Mouse (Mus musculus) forebrain, postnatal 0 days (tissue): ENCODE measurements around the gene Dgcr6. TPM values are rescaled to one million over a fixed set of nuclear protein-coding genes. Genes with fewer than 3 reads are reported as not detected.

Source experiments
- ATAC-seq: fragments of 200-750 bp; cut with Nextera tagmentation; 2 replicates; pipeline ENCODE4 v1.8.0; 2017; ENCODE audit warnings: mild to moderate bottlenecking, moderate library complexity
- DNase-seq: peaks from one replicate; pipeline ENCODE4 v3.0.0-alpha.2; 2015
- H3K27ac ChIP-seq: fragments of 300-500 bp; sonication (generic); 2 replicates; pipeline ENCODE4 v1.5.1; 2014; ENCODE audit warnings: low read depth, mild to moderate bottlenecking, antibody characterized with exemption, low read length, moderate library complexity, mixed read lengths
- H3K27me3 ChIP-seq: fragments of 300-500 bp; sonication (generic); 2 replicates; pipeline ENCODE4 v1.6.1; 2014; ENCODE audit warnings: mild to moderate bottlenecking, low read length, mixed read lengths; ENCODE audit not compliant: insufficient read depth
- H3K36me3 ChIP-seq: fragments of 300-500 bp; sonication (generic); 2 replicates; pipeline ENCODE4 v1.6.1; 2014; ENCODE audit warnings: mild to moderate bottlenecking, moderate library complexity; ENCODE audit not compliant: insufficient read depth
- H3K4me1 ChIP-seq: fragments of 300-500 bp; sonication (generic); 2 replicates; pipeline ENCODE4 v1.6.1; 2014; ENCODE audit warnings: antibody characterized with exemption; ENCODE audit not compliant: insufficient read depth
- H3K4me2 ChIP-seq: fragments of 300-500 bp; sonication (generic); 2 replicates; pipeline ENCODE4 v1.6.1; 2014; ENCODE audit warnings: low read depth, mild to moderate bottlenecking, moderate library complexity
- H3K4me3 ChIP-seq: fragments of 300-500 bp; sonication (generic); 2 replicates; pipeline ENCODE4 v1.5.1; 2014; ENCODE audit warnings: low read depth, low read length, mixed read lengths
- H3K9ac ChIP-seq: fragments of 300-500 bp; sonication (generic); 2 replicates; pipeline ENCODE4 v1.6.1; 2014; ENCODE audit warnings: mild to moderate bottlenecking
- H3K9me3 ChIP-seq: fragments of 300-500 bp; sonication (generic); 2 replicates; pipeline ENCODE4 v1.6.1; 2016; ENCODE audit warnings: low read length
- CTCF ChIP-seq: sonication (generic); IDR thresholded peaks from 2 replicates; pipeline ENCODE4 v1.5.1; 2016; ENCODE audit warnings: antibody characterized with exemption, control low read depth, low read depth
- WGBS: fragments of 180-500 bp; shearing (Covaris S2); extraction: QIAGEN DNeasy Blood & Tissue Kit; methylation state at CpG from one replicate; pipeline ENCODE4 v1.1.7; 2014; 5-methylcytosine and 5-hydroxymethylcytosine counted together
- polyA plus RNA-seq: library from polyadenylated mRNA; unstranded; fragments of >200 nt; fragmentation: Nextera tagmentation; extraction: Ambion mirVana; gene quantifications from 2 replicates; pipeline ENCODE4 v1.2.1, GENCODE M21; 2015
- total RNA-seq: library from RNA; depleted of rRNA; stranded (reverse); fragments of >200 nt; gene quantifications from 2 replicates; pipeline ENCODE4 v1.2.3, GENCODE M21; 2014

The Dgcr6 gene
- total and polyA plus RNA-seq, 2 experiments from 2014 or later = 64.2 to 171 TPM

- H3K27me3 ChIP-seq = no peaks in the 10 kb centered on the region
- no peak overlapping the region for H3K27ac ChIP-seq
- no peaks in the 10 kb centered on the region for H3K4me1 ChIP-seq
- no peaks in the 10 kb centered on the region for H3K9me3 ChIP-seq
- H3K4me2 ChIP-seq = no peak overlapping the region
- no peak for TF ChIP-seq CTCF
- H3K36me3 ChIP-seq = no peaks in the 10 kb centered on the region
- H3K4me3 ChIP-seq = no peak overlapping the region
- no peak for DNase-seq
- no peak overlapping the region for H3K9ac ChIP-seq
- 59% methylated on average over 5 of the region's 5 CpGs for WGBS
- ATAC-seq = no peak
Measured at GRCm38 (mm10) chr16:18096348-18096747, 43.7 kb downstream of the Dgcr6 start.

GRCm38 (mm10) chr16:18102816-18103215 is 50.2 kb downstream of the Dgcr6 start:
- no peak overlapping the region for H3K9ac ChIP-seq
- no peak for DNase-seq
- no peaks in the 10 kb centered on the region for H3K4me1 ChIP-seq
- no peak overlapping the region for H3K4me3 ChIP-seq
- no peaks in the 10 kb centered on the region for H3K9me3 ChIP-seq
- TF ChIP-seq CTCF = no peak
- WGBS = 72% methylated on average over 4 of the region's 4 CpGs
- no peak overlapping the region for H3K4me2 ChIP-seq
- H3K27ac ChIP-seq = no peak overlapping the region
- no peak for ATAC-seq
- H3K27me3 ChIP-seq = no peaks in the 10 kb centered on the region
- H3K36me3 ChIP-seq = no peaks in the 10 kb centered on the region

- no peak for ATAC-seq
- no peak for DNase-seq
- TF ChIP-seq CTCF = no peak
- 70% methylated on average over 1 of the region's 1 CpGs for WGBS
- no peaks in the 10 kb centered on the region for H3K9me3 ChIP-seq
- H3K36me3 ChIP-seq = no peaks in the 10 kb centered on the region
- no peaks in the 10 kb centered on the region for H3K4me1 ChIP-seq
- no peak overlapping the region for H3K27ac ChIP-seq
- no peak overlapping the region for H3K9ac ChIP-seq
- no peak overlapping the region for H3K4me2 ChIP-seq
- H3K27me3 ChIP-seq = no peaks in the 10 kb centered on the region
- H3K4me3 ChIP-seq = no peak overlapping the region
Measured at GRCm38 (mm10) chr16:18103366-18103765, 50.7 kb downstream of the Dgcr6 start.

- Histone ChIP-seq H3K4me2 (no peak overlapping the region), H3K4me3 (no peak overlapping the region), H3K9me3 (no peaks in the 10 kb centered on the region), H3K4me1 (no peaks in the 10 kb centered on the region), H3K36me3 (no peaks in the 10 kb centered on the region), H3K27ac (no peak overlapping the region), H3K27me3 (no peaks in the 10 kb centered on the region), H3K9ac (no peak overlapping the region)
- DNase-seq (no peak), ATAC-seq (no peak)
- TF ChIP-seq CTCF = no peak
- WGBS = 41% methylated on average over 6 of the region's 6 CpGs
Measured at GRCm38 (mm10) chr16:18103808-18104207, 51.1 kb downstream of the Dgcr6 start.

GRCm38 (mm10) chr16:18108221-18108966 is 55.7 kb downstream of the Dgcr6 start:
- peak; percentile 85 for TF ChIP-seq CTCF
- Histone ChIP-seq H3K4me1 (no peaks in the 10 kb centered on the region), H3K4me2 (no peak overlapping the region), H3K27ac (no peak overlapping the region), H3K9ac (no peak overlapping the region), H3K36me3 (no peaks in the 10 kb centered on the region), H3K27me3 (no peaks in the 10 kb centered on the region), H3K9me3 (no peaks in the 10 kb centered on the region), H3K4me3 (no peak overlapping the region)
- DNase-seq (peak; percentile 68), ATAC-seq (peak; percentile 74; the same call in 1 of the 2 replicates)
- WGBS = 58% methylated on average over 5 of the region's 5 CpGs

- Histone ChIP-seq H3K27ac (no peak overlapping the region), H3K9ac (no peak overlapping the region), H3K9me3 (no peaks in the 10 kb centered on the region), H3K4me3 (no peak overlapping the region), H3K27me3 (no peaks in the 10 kb centered on the region), H3K4me1 (no peaks in the 10 kb centered on the region), H3K4me2 (no peak overlapping the region), H3K36me3 (no peaks in the 10 kb centered on the region)
- ATAC-seq (no peak), DNase-seq (no peak)
- no peak for TF ChIP-seq CTCF
- 80% methylated on average over 7 of the region's 7 CpGs for WGBS
Measured at GRCm38 (mm10) chr16:18111042-18111441, 58.4 kb downstream of the Dgcr6 start.

GRCm38 (mm10) chr16:18116467-18116866 is 63.8 kb downstream of the Dgcr6 start:
- 0 out of 2 replicates have a peak overlapping the region, but pooled peaks have one; percentile 35 for H3K27ac ChIP-seq
- no peak for ATAC-seq
- no peak for DNase-seq
- no peaks in the 10 kb centered on the region for H3K27me3 ChIP-seq
- TF ChIP-seq CTCF = no peak
- no peak overlapping the region for H3K4me3 ChIP-seq
- WGBS = 69% methylated on average over 4 of the region's 4 CpGs
- no peak overlapping the region for H3K9ac ChIP-seq
- no peak overlapping the region for H3K4me2 ChIP-seq
- no peaks in the 10 kb centered on the region for H3K36me3 ChIP-seq
- H3K4me1 ChIP-seq = no peaks in the 10 kb centered on the region
- H3K9me3 ChIP-seq = no peaks in the 10 kb centered on the region
